Comparison of ENCODE assay signal across 1 mouse cellular context in the genomic region with DNA sequence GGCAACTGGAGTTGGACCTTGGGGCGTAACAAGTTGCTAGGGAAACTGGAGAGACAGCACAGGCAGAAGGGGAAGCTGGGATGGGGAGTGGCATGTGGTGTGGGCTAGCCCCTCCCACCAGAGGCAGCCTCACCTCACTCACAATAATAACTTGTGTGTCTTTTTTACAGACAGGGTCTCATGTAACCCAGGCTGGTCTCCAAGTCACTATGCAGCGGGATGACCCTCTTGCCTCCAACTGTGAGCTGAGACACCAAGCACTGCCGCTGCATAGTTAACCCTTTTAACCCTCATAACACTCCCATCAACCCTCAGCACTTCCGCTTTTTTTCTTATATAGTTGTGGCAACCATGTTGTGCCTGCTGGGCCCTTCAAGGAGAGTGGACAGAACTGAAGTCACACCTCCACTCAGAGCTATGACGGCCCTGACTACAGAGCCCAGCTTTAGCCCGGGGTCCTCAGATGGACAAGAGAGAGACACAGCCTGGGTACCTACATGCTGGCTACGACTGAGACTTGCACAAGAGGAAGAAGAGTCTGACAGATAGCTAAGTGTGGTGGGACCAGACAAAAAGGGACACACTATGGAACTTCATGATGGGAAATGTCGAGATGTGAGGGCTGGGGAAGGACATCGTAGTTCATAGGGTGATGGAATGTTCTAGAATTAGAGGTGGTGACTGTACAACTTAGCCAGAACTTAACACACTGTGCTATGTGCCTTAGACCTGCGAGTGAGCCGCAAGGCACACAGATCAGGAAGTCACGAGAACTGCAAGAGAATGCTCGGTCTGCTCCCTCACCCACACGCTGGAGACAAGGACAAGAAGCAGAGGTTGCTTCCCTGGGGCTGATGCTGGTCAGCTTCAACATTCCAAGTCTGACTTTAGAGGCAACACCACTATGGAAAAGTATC.
TF ChIP-seq lines count a peak whose summit lies in the region.

No protein-coding gene starts in this region.

TF ChIP-seq in MEL, 35 proteins besides CTCF, POLR2A, EP300 and RAD21 (continued from another document):
- TF ChIP-seq MYC (IDR thresholded peaks at IDR 0.05; ENCODE audit: low read depth, low read length) = peak; percentile 83
- no peak for TF ChIP-seq MEF2A (IDR thresholded peaks at IDR 0.05; ENCODE audit: extremely low read depth, insufficient replicate concordance, low read depth, low read length, poor library complexity, severe bottlenecking)
- no peak for TF ChIP-seq UBTF (IDR thresholded peaks at IDR 0.05; ENCODE audit: borderline replicate concordance, insufficient read depth, low read depth, low read length)
- TF ChIP-seq USF1 (IDR thresholded peaks at IDR 0.05; ENCODE audit: low read depth, low read length) = peak; percentile 49; the same call in 1 of the 2 replicates
- no peak for TF ChIP-seq RCOR1 (IDR thresholded peaks at IDR 0.05; ENCODE audit: low read depth, low read length)
- TF ChIP-seq MAZ (IDR thresholded peaks at IDR 0.05; ENCODE audit: low read depth, low read length) = peak; percentile 45; the same call in 1 of the 2 replicates
- TF ChIP-seq NELFE (IDR thresholded peaks at IDR 0.05; ENCODE audit: low read depth, low read length) = peak; percentile 35; the same call in 1 of the 2 replicates
- TF ChIP-seq POLR2AphosphoS2 (IDR thresholded peaks at IDR 0.05; ENCODE audit: low read length) = 0 out of 2 replicates have a peak, but pooled peaks have one; percentile 37
- TF ChIP-seq MXI1 (IDR thresholded peaks at IDR 0.05; ENCODE audit: low read depth, low read length) = peak; percentile 83; the same call in 1 of the 2 replicates
- no peak for TF ChIP-seq MAFK (IDR thresholded peaks at IDR 0.05; ENCODE audit: borderline replicate concordance, low read depth, low read length)
- TF ChIP-seq USF2 (IDR thresholded peaks at IDR 0.05; ENCODE audit: borderline replicate concordance in 1 of 2, insufficient read depth in 1 of 2, low read depth in 1 of 2, low read length in 2 of 2) = no peak
- no peak for TF ChIP-seq MYB (IDR thresholded peaks at IDR 0.05; ENCODE audit: low read depth, low read length)
- no peak for TF ChIP-seq TAL1 (IDR thresholded peaks at IDR 0.05; ENCODE audit: low read length)
- TF ChIP-seq MAX (IDR thresholded peaks at IDR 0.05; ENCODE audit: low read length) = peak; percentile 45; the same call in 1 of the 2 replicates
